Mouse (Mus musculus) central nervous system, embryonic 18 days (tissue): Measurements from ENCODE around the gene Mrgprg. TPM values are rescaled to one million over a fixed set of nuclear protein-coding genes. Genes with fewer than 3 reads are reported as not detected.

ENCODE experiments used
- polyA plus RNA-seq: library from polyadenylated mRNA; depleted of rRNA; stranded (reverse); fragments of >200 nt; gene quantifications from 2 replicates; pipeline ENCODE4 v1.2.3, GENCODE M21; 2012; rRNA removed

The Mrgprg gene
- not detected in 2 replicates for polyA plus RNA-seq

GRCm38 (mm10) chr7:143766893-143767292, at the start of gene Mrgprg:
TSS of gene Mrgprg (minus strand) at chr7:143766993.

GRCm38 (mm10) chr7:143783996-143784829, 17.4 kb upstream of the Mrgprg start, which contains the start of gene Mrgpre:
TSS of gene Mrgpre (minus strand) at chr7:143784500.

GRCm38 (mm10) chr7:143756125-143757026, 10.4 kb downstream of the Mrgprg start, which contains the start of gene Osbpl5:
TSS of gene Osbpl5 (minus strand) at chr7:143756985.

Other genes with a start within 250 kb of the Mrgprg start
- gene Nap1l4, start 217.9 kb downstream of the Mrgprg start, polyA plus RNA-seq = 233 and 239 TPM in 2 replicates
- 48.1 and 49.1 TPM in 2 replicates for gene Cars, start 166.9 kb downstream of the Mrgprg start, polyA plus RNA-seq
- gene Tnfrsf26, start 138.3 kb downstream of the Mrgprg start, polyA plus RNA-seq = 0.17 and 0.26 TPM in 2 replicates
- 4.9 and 6.7 TPM in 2 replicates for gene Tnfrsf22, start 117.3 kb downstream of the Mrgprg start, polyA plus RNA-seq
- 3.5 and 4.1 TPM in 2 replicates for gene Tnfrsf23, start 81.1 kb downstream of the Mrgprg start, polyA plus RNA-seq
- 59.2 and 60.0 TPM in 2 replicates for gene Osbpl5, start 10.0 kb downstream of the Mrgprg start, polyA plus RNA-seq
- 9.9 and 10.1 TPM in 2 replicates for gene Mrgpre, start 17.5 kb upstream of the Mrgprg start, polyA plus RNA-seq
- gene Nadsyn1, start 55.9 kb upstream of the Mrgprg start, polyA plus RNA-seq = 8.5 and 10.3 TPM in 2 replicates
- 128 TPM in 2 replicates for gene Dhcr7, start 56.2 kb upstream of the Mrgprg start, polyA plus RNA-seq
- gene Gm498, start 99.8 kb upstream of the Mrgprg start, polyA plus RNA-seq = not detected in 2 replicates
- gene Shank2, start 234.9 kb upstream of the Mrgprg start, polyA plus RNA-seq = 28.9 and 33.0 TPM in 2 replicates